Mouse (Mus musculus) embryonic fibroblast, embryonic 13.5 days (primary cell): Measurements from ENCODE around the gene Cdc42bpa. TPM values are rescaled to one million over a fixed set of nuclear protein-coding genes. Genes with fewer than 3 reads are reported as not detected.

Experiments
- H3K27ac ChIP-seq: 2 replicates; pipeline ENCODE4 v1.5.1; 2012; ENCODE audit warnings: low read length, control low read depth, inconsistent platforms; ENCODE audit not compliant: insufficient read depth
- H3K4me1 ChIP-seq: 2 replicates; pipeline ENCODE4 v1.6.1; 2011; ENCODE audit warnings: low read length; ENCODE audit not compliant: control insufficient read depth, insufficient read depth
- H3K4me3 ChIP-seq: 2 replicates; pipeline ENCODE4 v1.5.1; 2011; ENCODE audit warnings: mild to moderate bottlenecking, control low read depth, low read length; ENCODE audit not compliant: insufficient read depth
- CTCF ChIP-seq: IDR thresholded peaks from 2 replicates; pipeline ENCODE4 v1.5.1; 2011; ENCODE audit warnings: mild to moderate bottlenecking, control low read depth, low read length, moderate library complexity, borderline replicate concordance; ENCODE audit not compliant: insufficient read depth
- POLR2A ChIP-seq: IDR thresholded peaks from 2 replicates; pipeline ENCODE4 v1.6.1; 2011; ENCODE audit warnings: low read depth, mild to moderate bottlenecking, control low read depth, low read length, moderate library complexity
- polyA plus RNA-seq: library from polyadenylated mRNA; stranded (reverse); fragments of >200 nt; gene quantifications from 2 replicates; pipeline ENCODE4 v1.2.4, GENCODE M21; 2011; ENCODE audit warnings: low read depth; ENCODE audit not compliant: missing spikeins, insufficient read length

Cdc42bpa gene
- polyA plus RNA-seq, 1 experiment = 109 TPM

DNA sequence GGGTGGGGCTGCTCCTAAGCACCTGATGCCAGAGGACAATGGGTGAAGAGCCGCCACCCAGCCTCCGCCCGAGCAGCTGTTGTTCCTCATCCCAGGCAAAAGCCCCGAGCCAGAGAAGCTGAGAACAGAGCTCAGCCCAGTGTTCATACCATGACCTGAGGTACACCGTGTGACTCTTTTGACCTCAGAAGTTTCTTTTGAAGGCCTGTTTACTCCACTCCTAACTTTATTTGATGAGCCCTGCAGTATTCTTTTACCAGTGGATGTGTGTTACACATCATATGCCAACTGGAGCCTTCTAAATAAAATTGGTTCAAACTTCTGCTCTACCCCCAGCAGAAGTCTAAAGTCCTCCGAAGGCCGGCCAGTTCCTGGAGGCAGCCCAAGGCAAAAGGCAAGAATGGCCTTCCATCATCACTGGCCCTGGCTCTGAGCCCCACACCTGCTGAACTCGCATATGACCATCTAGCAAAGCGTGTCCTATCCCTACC lies 250.6 kb downstream of the Cdc42bpa start:
- Histone ChIP-seq H3K4me1 (no peaks in the 10 kb centered on the region), H3K27ac (no peak overlapping the region), H3K4me3 (no peak overlapping the region)
- no peak for TF ChIP-seq CTCF
- no peak for TF ChIP-seq POLR2A

DNA sequence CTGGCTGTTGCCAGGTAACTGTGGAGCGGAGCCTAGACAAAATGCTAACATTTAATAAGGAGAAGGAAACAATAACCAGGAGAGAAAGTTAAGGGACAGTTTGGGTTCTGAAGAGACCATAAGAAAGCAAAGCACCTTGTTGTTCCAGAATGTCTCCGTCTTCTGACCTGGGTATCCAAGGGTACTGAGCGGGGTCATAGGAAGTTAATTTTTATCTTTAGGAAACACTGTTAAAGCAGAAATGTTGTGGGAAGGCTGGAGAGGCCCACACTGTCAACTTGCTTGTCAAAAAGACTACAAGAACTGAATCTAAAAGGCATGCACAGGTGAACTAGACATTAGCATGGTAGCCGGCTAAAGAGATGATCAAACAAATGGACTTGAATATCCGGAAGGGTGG lies 252.6 kb downstream of the Cdc42bpa start:
- Histone ChIP-seq H3K4me1 (no peaks in the 10 kb centered on the region), H3K4me3 (no peak overlapping the region)
- no peak for TF ChIP-seq CTCF
- TF ChIP-seq POLR2A = no peak

DNA sequence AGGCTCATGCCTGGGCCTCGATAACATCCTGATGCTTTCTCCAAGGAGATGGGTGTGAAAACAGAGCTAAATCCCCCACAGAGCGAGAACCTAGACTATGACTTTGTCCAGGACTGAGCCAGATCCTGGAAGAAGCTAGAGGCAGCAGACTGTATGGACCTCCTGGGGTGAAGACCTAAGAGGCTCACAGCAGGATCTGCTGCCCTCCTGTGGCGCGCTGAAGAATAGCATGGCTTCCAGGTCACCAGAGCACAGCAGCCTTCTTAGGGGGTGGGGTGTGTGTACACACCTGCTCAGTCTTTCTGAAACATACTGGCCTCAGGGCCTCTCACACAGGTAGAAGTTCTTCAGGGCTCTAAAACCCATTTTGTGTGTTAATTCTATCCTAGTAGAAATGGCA lies 254.8 kb downstream of the Cdc42bpa start:
- H3K27ac ChIP-seq = no peak overlapping the region
- no peaks in the 10 kb centered on the region for H3K4me1 ChIP-seq
- no peak overlapping the region for H3K4me3 ChIP-seq
- TF ChIP-seq CTCF (peak; percentile 97), POLR2A (no peak)

More for the DNA sequence above, 252.6 kb downstream of the Cdc42bpa start:
- no peak overlapping the region for H3K27ac ChIP-seq

Other genes starting within 250 kb of the Cdc42bpa start
- gene Kif28, start 215.2 kb upstream of the Cdc42bpa start, polyA plus RNA-seq = not detected in 2 replicates
- not detected in 2 replicates for gene Gm10518, start 157.1 kb upstream of the Cdc42bpa start, polyA plus RNA-seq
- 85.9 and 93.0 TPM in 2 replicates for gene Ahctf1, start 156.8 kb upstream of the Cdc42bpa start, polyA plus RNA-seq
- gene Coq8a, start 239.1 kb downstream of the Cdc42bpa start, polyA plus RNA-seq = 1.5 and 3.3 TPM in 2 replicates